Mouse (Mus musculus) C2C12 (cell line): ENCODE measurements at regions not wholly inside any gene's neighbourhood (a gene's known extent, or its start where the extent isn't known, plus 50 kb on each side); places are given as distances from the start of the nearest gene placed in this dataset.

ENCODE experiments used
- CEBPB ChIP-seq: IDR thresholded peaks from one replicate; pipeline ENCODE4 v1.6.1; 2011; ENCODE audit warnings: low read depth, mild to moderate bottlenecking, control low read depth, moderate library complexity
- CTCF ChIP-seq: IDR thresholded peaks from one replicate; pipeline ENCODE4 v1.5.1; 2011; ENCODE audit not compliant: control insufficient read depth, insufficient read depth, insufficient read length
- MAX ChIP-seq: IDR thresholded peaks from one replicate; pipeline ENCODE4 v1.6.1; 2011; ENCODE audit warnings: mild to moderate bottlenecking, control low read depth
- MYOG ChIP-seq: IDR thresholded peaks from one replicate; pipeline ENCODE4 v1.6.1; 2011; ENCODE audit not compliant: control insufficient read depth, insufficient read length; ENCODE audit errors: extremely low read depth
- USF1 ChIP-seq: IDR thresholded peaks from one replicate; pipeline ENCODE4 v1.6.1; 2011; ENCODE audit warnings: low read depth, mild to moderate bottlenecking, control low read depth, moderate library complexity

GRCm38 (mm10) chr4:9028475-9028874 is 789.6 kb upstream of the Car8 start:
- TF ChIP-seq CTCF (no peak), MYOG (no peak), USF1 (no peak), CEBPB (no peak), MAX (no peak)
